Mouse (Mus musculus) large intestine, adult 2 months (tissue): ENCODE data around the gene Abcg2. TPM values are rescaled to one million over a fixed set of nuclear protein-coding genes. Genes with fewer than 3 reads are reported as not detected.

Experiments
- polyA plus RNA-seq: library from polyadenylated mRNA; depleted of rRNA; stranded (reverse); fragments of >200 nt; gene quantifications from 2 replicates; pipeline ENCODE4 v1.2.3, GENCODE M21; 2012; rRNA removed

The Abcg2 gene
- polyA plus RNA-seq, 1 experiment = 81.4 TPM

Other genes with a start within 250 kb of the Abcg2 start
- gene Vmn1r30, start 141.1 kb upstream of the Abcg2 start, polyA plus RNA-seq = not detected in 2 replicates
- not detected in 2 replicates for gene Vmn1r31, start 109.2 kb upstream of the Abcg2 start, polyA plus RNA-seq
- 5.0 and 10.7 TPM in 2 replicates for gene Herc3, start 246.9 kb downstream of the Abcg2 start, polyA plus RNA-seq